ENCODE assay signal across 9 mouse cellular contexts in genomic region chr8:111786701-111787588, GRCm38 (mm10). TPM values are rescaled to one million over a fixed set of nuclear protein-coding genes. Genes with fewer than 3 reads are reported as not detected.
DNase-seq lines count a peak whose midpoint lies in the region; ATAC-seq and TF ChIP-seq lines count a peak whose summit lies in the region.
"Had no signal": no experiment of that assay in that cellular context is flagged by ENCODE, and none has a peak within 500 bp of the region (broad histone marks: within the 10 kb centered on the region; RNA-seq: fewer than 3 reads in every experiment).

No protein-coding gene starts in this region.

- 31% methylated on average over 13 of the region's 13 CpGs for WGBS in forebrain, embryonic 14.5 days
- WGBS in midbrain, embryonic 11.5 days: 27% methylated on average over 13 of the region's 13 CpGs

- H3K27ac ChIP-seq in forebrain, embryonic 14.5 days (ENCODE audit: low read depth, low read length): peak overlapping the region; percentile 76
- peak overlapping the region; percentile 78 for H3K27ac ChIP-seq in midbrain, embryonic 11.5 days (ENCODE audit: low read depth, low read length)

- no peaks in the 10 kb centered on the region for H3K27me3 ChIP-seq in E14TG2a.4 (ENCODE audit: insufficient read depth, low read length)
- H3K27me3 ChIP-seq in forebrain, embryonic 14.5 days (replicated peaks; ENCODE audit: control insufficient read depth, insufficient read depth, low read length): no peaks in the 10 kb centered on the region
- H3K27me3 ChIP-seq in midbrain, embryonic 11.5 days (ENCODE audit: control insufficient read depth, insufficient read depth, low read length): no peaks in the 10 kb centered on the region
- H3K27me3 ChIP-seq: megakaryocyte, embryonic 14.5 days had no signal

- no peak for TF ChIP-seq CTCF in E14TG2a.4 (conservative IDR thresholded peaks at IDR 0.05; ENCODE audit: low read length)

- H3K9ac ChIP-seq in forebrain, embryonic 14.5 days (ENCODE audit: low read length): peak overlapping the region; percentile 35; the same call in 1 of the 2 replicates
- H3K9ac ChIP-seq in midbrain, embryonic 11.5 days (ENCODE audit: low read length): no peak overlapping the region; the same call in 1 of the 2 replicates

- H3K9me3 ChIP-seq in E14TG2a.4 (ENCODE audit: low read length): no peaks in the 10 kb centered on the region
- H3K9me3 ChIP-seq in forebrain, embryonic 14.5 days (replicated peaks; ENCODE audit: control insufficient read depth, low read length): no peaks in the 10 kb centered on the region
- no peaks in the 10 kb centered on the region for H3K9me3 ChIP-seq in midbrain, embryonic 11.5 days (ENCODE audit: control insufficient read depth, low read length)
- H3K9me3 ChIP-seq: megakaryocyte, embryonic 14.5 days had no signal

- peak; percentile 24 for DNase-seq in Muller cell, postnatal 12 days (ENCODE audit: inconsistent ontology term)
- DNase-seq in forebrain, embryonic 14.5 days (ENCODE audit: low spot score): peak; percentile 46
- DNase-seq in midbrain, embryonic 11.5 days (ENCODE audit: low spot score, missing footprints): peak; percentile 92
- DNase-seq in adrenal gland, postnatal 14 days: no peak
- no peak for DNase-seq in kidney, postnatal 14 days
- no peak for DNase-seq in adrenal gland, postnatal 25 days
- DNase-seq in ovary, postnatal 10 days (ENCODE audit: low spot score): no peak

- peak; percentile 44; the same call in 1 of the 2 replicates for ATAC-seq in forebrain, embryonic 14.5 days
- peak; percentile 91 for ATAC-seq in midbrain, embryonic 11.5 days (ENCODE audit: low FRiP score)

- peak overlapping the region; percentile 53 for H3K4me3 ChIP-seq in E14TG2a.4 (replicated peaks; ENCODE audit: low read length)
- H3K4me3 ChIP-seq in forebrain, embryonic 14.5 days (ENCODE audit: low read depth, low read length): no peak overlapping the region
- H3K4me3 ChIP-seq in midbrain, embryonic 11.5 days (ENCODE audit: low read depth, low read length): peak overlapping the region; percentile 7; the same call in 1 of the 2 replicates
- H3K4me3 ChIP-seq: megakaryocyte, embryonic 14.5 days had no signal

- 0 out of 2 replicates have a peak overlapping the region, but pooled peaks have one; percentile 1 for H3K4me2 ChIP-seq in forebrain, embryonic 14.5 days (ENCODE audit: low read length)
- peak overlapping the region; percentile 32 for H3K4me2 ChIP-seq in midbrain, embryonic 11.5 days

- H3K4me1 ChIP-seq in E14TG2a.4 (replicated peaks; ENCODE audit: low read depth, low read length): peaks cover 99% of the 10 kb centered on the region
- peaks cover 23% of the 10 kb centered on the region for H3K4me1 ChIP-seq in forebrain, embryonic 14.5 days (ENCODE audit: control insufficient read depth, insufficient read depth, low read length)
- H3K4me1 ChIP-seq in midbrain, embryonic 11.5 days (ENCODE audit: control insufficient read depth, insufficient read depth, low read length): peaks cover 29% of the 10 kb centered on the region

- peaks cover 40% of the 10 kb centered on the region for H3K36me3 ChIP-seq in E14TG2a.4 (ENCODE audit: insufficient read depth, low read length)
- no peaks in the 10 kb centered on the region for H3K36me3 ChIP-seq in forebrain, embryonic 14.5 days (ENCODE audit: control insufficient read depth, insufficient read depth, low read length)
- no peaks in the 10 kb centered on the region for H3K36me3 ChIP-seq in midbrain, embryonic 11.5 days (ENCODE audit: control insufficient read depth, insufficient read depth, low read length)

RNA-seq across cellular contexts. Expression of gene Bcar1, which starts 43.3 kb away (rescaled TPM):
- 41.2 and 44.2 TPM in 2 replicates for polyA plus RNA-seq in forebrain, embryonic 14.5 days (2014; fragmentation: Nextera tagmentation; extraction: Ambion mirVana)
- 36.2 and 42.1 TPM in 2 replicates for polyA plus RNA-seq in midbrain, embryonic 11.5 days (2014; fragmentation: Nextera tagmentation; extraction: Ambion mirVana)
- total RNA-seq in adrenal gland, postnatal 14 days (2021): 59.6 and 67.1 TPM in 2 replicates
- total RNA-seq in adrenal gland, postnatal 25 days (2021): 64.5 and 70.0 TPM in 2 replicates

Comparison
In these comparisons a context has a peak if more than half of its experiments do, and no peak if none do; other contexts are left out.
1. DNase-seq: peak in Muller cell, postnatal 12 days (single experiment), forebrain, embryonic 14.5 days (single experiment) and midbrain, embryonic 11.5 days (single experiment); none in adrenal gland, postnatal 14 days (single experiment), kidney, postnatal 14 days (single experiment), adrenal gland, postnatal 25 days (single experiment) and ovary, postnatal 10 days (single experiment).